Mouse (Mus musculus): ENCODE results near the gene Abcc4.

GRCm38 (mm10) chr14:118473188-118473830 lies 232.7 kb downstream of the Abcc4 start:
- TF ChIP-seq CTCF (IDR thresholded peaks at IDR 0.05; ENCODE audit: insufficient read depth, low read length) (no peak), POLR2A (IDR thresholded peaks at IDR 0.05; ENCODE audit: borderline replicate concordance, extremely low read depth, low read depth, low read length) (no peak)

All from lung, adult 2 months (tissue).